Mouse (Mus musculus): ENCODE data around the gene Gm5478.
"Not testable (repeated sequence)": the region's sequence is repeated elsewhere in the genome, so short reads cannot be mapped to it uniquely, and the experiment has no call there.

Gm5478 gene

DNA sequence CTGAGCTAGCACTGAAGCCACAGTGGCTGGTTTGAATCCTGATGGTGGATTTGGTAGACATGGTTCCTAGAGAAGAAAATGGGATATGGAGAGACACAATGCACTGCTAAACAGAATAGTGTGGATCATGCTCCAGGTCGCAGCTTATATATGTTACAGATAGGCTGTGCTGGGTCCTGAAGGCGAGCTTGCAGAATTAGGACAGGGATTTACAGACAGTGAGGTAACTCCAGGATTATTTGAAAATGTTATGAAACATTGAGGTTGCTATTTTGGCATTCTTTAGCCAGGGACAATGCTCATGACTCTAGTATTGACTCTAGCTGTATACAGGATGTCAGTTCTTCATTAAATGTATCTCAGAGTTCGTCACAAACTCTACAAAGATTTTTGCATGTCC, at the start of gene Gm5478:
Gene Gm5478 (minus strand): TSS at position 101 of the 400 bp plus-strand sequence.
- DNase-seq (ENCODE audit: low spot score), result no peak

DNA sequence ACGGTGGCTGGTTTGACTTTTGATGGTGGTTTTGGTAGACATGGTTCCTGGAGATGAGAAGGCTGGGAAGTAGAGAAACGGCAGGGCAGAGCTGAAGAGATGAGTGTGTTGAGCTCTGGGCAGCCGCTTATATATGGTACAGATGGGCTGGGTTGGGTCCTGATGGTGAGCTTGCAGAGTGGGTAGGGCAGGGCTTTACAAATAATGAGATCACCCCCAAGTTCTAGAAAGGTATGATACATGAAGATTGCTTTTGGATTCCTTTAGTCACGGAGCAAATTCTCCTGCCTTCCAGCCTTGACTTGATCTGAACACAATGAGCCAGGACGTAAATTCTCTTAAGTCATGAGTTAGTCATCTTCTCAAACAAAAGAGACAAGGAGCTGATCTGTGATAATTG, 47.0 kb upstream of the Gm5478 start, which contains the start of gene Krt6a:
Gene Krt6a (minus strand): TSS at position 101 of the 400 bp plus-strand sequence.
- DNase-seq (ENCODE audit: low spot score), result no peak

DNA sequence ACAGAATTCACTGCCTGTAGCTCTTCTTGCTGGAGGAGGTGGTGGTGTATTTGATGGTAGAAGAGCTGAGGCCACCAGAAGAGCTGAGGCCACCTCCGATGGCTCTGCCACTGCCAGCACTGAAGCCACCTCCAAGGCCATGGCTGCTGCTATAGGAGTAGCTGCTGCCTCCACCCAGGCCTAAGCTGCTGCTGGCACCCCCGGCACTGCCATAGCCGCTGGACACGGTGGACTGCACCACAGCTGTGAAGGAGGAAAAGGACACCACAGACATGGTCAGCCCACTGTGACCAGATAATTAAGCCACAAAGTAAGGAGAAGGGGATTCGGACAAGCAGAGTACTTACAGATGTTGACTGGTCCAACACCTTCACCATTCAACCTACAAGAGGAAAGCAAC, 43.3 kb upstream of the Gm5478 start:
- DNase-seq (ENCODE audit: low spot score), result not testable (repeated sequence)

GRCm38 (mm10) chr15:101688161-101688560, 41.0 kb upstream of the Gm5478 start:
- DNase-seq (ENCODE audit: low spot score), result no peak

DNA sequence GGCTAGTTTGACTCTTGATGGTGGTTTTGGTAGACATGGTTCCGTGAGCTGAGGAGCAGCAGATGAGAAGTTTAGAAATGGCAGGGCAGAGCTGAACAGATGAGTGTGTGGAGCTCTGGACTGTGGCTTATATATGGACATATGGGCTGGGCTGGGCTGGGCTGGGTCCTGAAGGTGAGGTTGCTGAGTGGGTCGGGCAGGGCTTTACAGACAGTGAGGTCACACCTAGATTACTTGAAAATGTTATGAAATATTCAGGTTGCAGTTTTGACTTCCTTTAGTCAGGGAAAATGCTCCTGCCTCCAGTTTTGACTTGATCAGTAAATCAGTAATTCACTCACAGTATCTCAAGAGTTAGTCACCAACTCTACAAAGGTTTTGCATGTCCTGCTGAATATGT, 33.0 kb upstream of the Gm5478 start, which contains the start of gene Krt6b:
Gene Krt6b (minus strand): TSS at position 101 of the 400 bp plus-strand sequence.
- no peak for DNase-seq (ENCODE audit: low spot score)

GRCm38 (mm10) chr15:101675978-101676377, 28.8 kb upstream of the Gm5478 start:
- DNase-seq (ENCODE audit: low spot score), result no peak

DNA sequence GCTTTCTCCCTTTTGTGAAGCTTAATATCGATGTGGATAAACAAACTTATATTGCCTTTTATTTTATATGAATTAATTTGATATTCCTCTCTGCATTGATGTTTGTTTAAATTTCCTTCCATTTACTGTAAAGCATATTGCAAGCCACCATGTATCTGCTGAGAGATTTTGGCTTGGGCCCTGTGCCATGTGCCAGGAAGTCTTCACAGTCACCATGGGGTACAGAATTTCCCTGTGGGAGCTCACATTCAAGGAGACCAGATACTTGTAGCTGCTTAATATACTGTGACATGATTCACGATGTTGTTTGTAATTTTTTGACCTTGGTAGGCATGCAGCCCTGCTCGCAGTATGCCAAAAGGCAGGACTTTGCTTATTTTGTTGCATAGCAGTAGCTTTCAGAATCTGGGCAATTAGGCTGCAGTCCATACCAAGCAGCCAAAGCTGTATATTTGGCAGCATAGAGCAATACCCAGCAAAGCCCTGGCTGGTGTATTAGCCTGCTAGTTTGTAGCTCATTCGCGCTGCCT, 5.6 kb upstream of the Gm5478 start:
- no peak for DNase-seq (ENCODE audit: low spot score)

- no peak for DNase-seq (ENCODE audit: low spot score)
These were observed 19.3 kb downstream of the Gm5478 start, which contains the start of gene Gm5414 for GRCm38 (mm10) chr15:101627884-101628283. TSS of gene Gm5414 (minus strand) at chr15:101628188.

- no peak for DNase-seq (ENCODE audit: low spot score)
These were observed 48.1 kb downstream of the Gm5478 start for GRCm38 (mm10) chr15:101599123-101599522.

Data from yolk sac, embryonic 10.5 days (tissue).